16 mouse cellular contexts compared by ENCODE assay signal in genomic region chr9:15551933-15552851, GRCm38 (mm10). TPM values are rescaled to one million over a fixed set of nuclear protein-coding genes. Genes with fewer than 3 reads are reported as not detected.
DNase-seq lines count a peak whose midpoint lies in the region; ATAC-seq and TF ChIP-seq lines count a peak whose summit lies in the region.
"Had no signal": no experiment of that assay in that cellular context is flagged by ENCODE, and none has a peak within 500 bp of the region (broad histone marks: within the 10 kb centered on the region; RNA-seq: fewer than 3 reads in every experiment).

No protein-coding gene starts in this region.

- ATAC-seq in hindbrain, postnatal 0 days, result no peak
- no peak for ATAC-seq in hindbrain, embryonic 12.5 days (ENCODE audit: low FRiP score)

- no peaks in the 10 kb centered on the region for H3K36me3 ChIP-seq in hindbrain, postnatal 0 days (ENCODE audit: insufficient read depth, low read length)
- H3K36me3 ChIP-seq in hindbrain, embryonic 12.5 days, result no peaks in the 10 kb centered on the region
- H3K36me3 ChIP-seq: heart, embryonic 15.5 days; midbrain, embryonic 10.5 days had no signal

- no peaks in the 10 kb centered on the region for H3K4me1 ChIP-seq in hindbrain, postnatal 0 days (ENCODE audit: insufficient read depth, low read length)
- H3K4me1 ChIP-seq in hindbrain, embryonic 12.5 days, result no peaks in the 10 kb centered on the region
- H3K4me1 ChIP-seq: heart, embryonic 15.5 days had no signal

- H3K9ac ChIP-seq in hindbrain, postnatal 0 days (replicated peaks; ENCODE audit: low read length), result no peak overlapping the region
- H3K9ac ChIP-seq in hindbrain, embryonic 12.5 days, result no peak overlapping the region
- H3K9ac ChIP-seq: heart, embryonic 15.5 days had no signal

- no peak overlapping the region for H3K4me2 ChIP-seq in hindbrain, postnatal 0 days (ENCODE audit: low read depth, low read length)
- no peak overlapping the region for H3K4me2 ChIP-seq in hindbrain, embryonic 12.5 days (replicated peaks)
- H3K4me2 ChIP-seq: heart, embryonic 15.5 days had no signal

- H3K4me3 ChIP-seq in hindbrain, postnatal 0 days (ENCODE audit: low read length), result no peak overlapping the region
- H3K4me3 ChIP-seq in hindbrain, embryonic 12.5 days, result no peak overlapping the region
- H3K4me3 ChIP-seq: heart, embryonic 15.5 days; midbrain, embryonic 10.5 days had no signal

- H3K9me3 ChIP-seq in hindbrain, postnatal 0 days (ENCODE audit: low read length), result no peaks in the 10 kb centered on the region
- H3K9me3 ChIP-seq in hindbrain, embryonic 12.5 days (replicated peaks), result no peaks in the 10 kb centered on the region
- H3K9me3 ChIP-seq: heart, embryonic 15.5 days had no signal

- H3K27ac ChIP-seq in hindbrain, postnatal 0 days, result no peak overlapping the region
- H3K27ac ChIP-seq in hindbrain, embryonic 12.5 days, result no peak overlapping the region
- H3K27ac ChIP-seq: heart, embryonic 15.5 days; midbrain, embryonic 10.5 days had no signal

- WGBS in hindbrain, postnatal 0 days, result 61% methylated on average over 15 of the region's 15 CpGs
- 83% methylated on average over 15 of the region's 15 CpGs for WGBS in hindbrain, embryonic 12.5 days

- no peak for TF ChIP-seq CTCF in hindbrain, postnatal 0 days (IDR thresholded peaks at IDR 0.05; ENCODE audit: low read depth)

- DNase-seq in cerebellum, postnatal 10 days, result peak; percentile 58 to 75
- DNase-seq in cerebellum, adult 11 months, result no peak
- peak; percentile 30 for DNase-seq in hindbrain, postnatal 0 days (ENCODE audit: low spot score)
- DNase-seq in CD4-positive helper T cell, adult 2 months (ENCODE audit: low read depth, low spot score), result peak; percentile 64
- peak; percentile 18 to 39 for DNase-seq in layer of hippocampus, adult 8-10 months (ENCODE audit: low spot score in 2 of 2)
- no peak for DNase-seq in kidney, adult 11 months
- DNase-seq in neural tube, embryonic 10.5 days (ENCODE audit: extremely low spot score, low spot score), result no peak
- DNase-seq: cerebellum, adult 11-12 months; heart, adult 18-20 months; kidney, adult 18-20 months; kidney, postnatal 14 days; lung, postnatal 14 days; right cerebral cortex, postnatal 14 days had no signal

- no peaks in the 10 kb centered on the region for H3K27me3 ChIP-seq in hindbrain, postnatal 0 days (ENCODE audit: insufficient read depth, low read length)
- H3K27me3 ChIP-seq in hindbrain, embryonic 12.5 days, result no peaks in the 10 kb centered on the region
- H3K27me3 ChIP-seq: heart, embryonic 15.5 days had no signal

RNA-seq across cellular contexts. Expression of gene Smco4, which starts 59.0 kb away (rescaled TPM):
- 3.6 and 6.1 TPM in 2 replicates for total RNA-seq in hindbrain, postnatal 0 days (2014; rRNA removed)
- 0.60 and 1.3 TPM in 2 replicates for polyA plus RNA-seq in hindbrain, postnatal 0 days (2015; fragmentation: Nextera tagmentation; extraction: Ambion mirVana)
- polyA plus RNA-seq in hindbrain, embryonic 12.5 days (2016; fragmentation: Nextera tagmentation; extraction: Ambion mirVana), result 1.2 and 1.7 TPM in 2 replicates
- total RNA-seq in layer of hippocampus, adult 8-10 months (2022), result 1 to 10 TPM; 6.6 to 9.6 (median 8.9) TPM

Comparison
In these comparisons a context has a peak if more than half of its experiments do, and no peak if none do; other contexts are left out.
1. DNase-seq: peak in cerebellum, postnatal 10 days (2 of 2), hindbrain, postnatal 0 days (single experiment), CD4-positive helper T cell, adult 2 months (single experiment) and layer of hippocampus, adult 8-10 months (2 of 2); none in cerebellum, adult 11 months (single experiment), kidney, adult 11 months (single experiment) and neural tube, embryonic 10.5 days (single experiment).